Mouse (Mus musculus) lung, embryonic 16.5 days (tissue): ENCODE data around the gene Zfyve28. TPM values are rescaled to one million over a fixed set of nuclear protein-coding genes. Genes with fewer than 3 reads are reported as not detected.

ENCODE experiments used
- ATAC-seq: fragments of 200-750 bp; cut with Nextera tagmentation; 2 replicates; pipeline ENCODE4 v1.8.0; 2017; ENCODE audit warnings: low read depth, mild to moderate bottlenecking, moderate library complexity
- H3K27ac ChIP-seq: fragments of 300-500 bp; sonication (generic); 2 replicates; pipeline ENCODE4 v1.5.1; 2014; ENCODE audit warnings: mild to moderate bottlenecking, control low read depth, low read length
- H3K27me3 ChIP-seq: fragments of 300-500 bp; sonication (generic); 2 replicates; pipeline ENCODE4 v1.6.1; 2014; ENCODE audit warnings: low read depth, low read length, mixed read lengths; ENCODE audit not compliant: control insufficient read depth, insufficient read depth
- H3K36me3 ChIP-seq: fragments of 300-500 bp; sonication (generic); 2 replicates; pipeline ENCODE4 v1.6.1; 2014; ENCODE audit warnings: low read length; ENCODE audit not compliant: control insufficient read depth, insufficient read depth
- H3K4me1 ChIP-seq: fragments of 300-500 bp; sonication (generic); replicated peaks from 2 replicates; pipeline ENCODE4 v1.6.1; 2014; ENCODE audit warnings: low read length, mixed read lengths; ENCODE audit not compliant: control insufficient read depth, insufficient read depth
- H3K4me2 ChIP-seq: fragments of 300-500 bp; sonication (generic); 2 replicates; pipeline ENCODE4 v1.6.1; 2014; ENCODE audit warnings: low read depth, low read length, control low read depth
- H3K4me3 ChIP-seq: fragments of 300-500 bp; sonication (generic); 2 replicates; pipeline ENCODE4 v1.5.1; 2014; ENCODE audit warnings: mild to moderate bottlenecking, low read length, control low read depth
- H3K9ac ChIP-seq: fragments of 300-500 bp; sonication (generic); 2 replicates; pipeline ENCODE4 v1.6.1; 2014; ENCODE audit warnings: low read length, control low read depth
- H3K9me3 ChIP-seq: fragments of 300-500 bp; sonication (generic); 2 replicates; pipeline ENCODE4 v1.6.1; 2016; ENCODE audit warnings: low read length; ENCODE audit not compliant: control insufficient read depth
- WGBS: fragments of 180-500 bp; shearing (Covaris S2); extraction: QIAGEN DNeasy Blood & Tissue Kit; methylation state at CpG from one replicate; pipeline ENCODE4 v1.1.7; 2014; 5-methylcytosine and 5-hydroxymethylcytosine counted together
- polyA plus RNA-seq: library from polyadenylated mRNA; unstranded; fragments of >200 nt; fragmentation: Nextera tagmentation; extraction: Ambion mirVana; gene quantifications from 2 replicates; pipeline ENCODE4 v1.2.1, GENCODE M21; 2015

Gene Zfyve28
- polyA plus RNA-seq, 1 experiment from 2014 or later, result 0.26 TPM

GRCm38 (mm10) chr5:34325286-34325685, 37.0 kb upstream of the Zfyve28 start:
- H3K4me1 ChIP-seq, result peaks cover 6% of the 10 kb centered on the region
- H3K9me3 ChIP-seq, result no peaks in the 10 kb centered on the region
- H3K4me3 ChIP-seq, result no peak overlapping the region
- no peak overlapping the region for H3K27ac ChIP-seq
- no peak overlapping the region for H3K4me2 ChIP-seq
- ATAC-seq, result no peak
- no peak overlapping the region for H3K9ac ChIP-seq
- no peaks in the 10 kb centered on the region for H3K27me3 ChIP-seq
- no peaks in the 10 kb centered on the region for H3K36me3 ChIP-seq

- WGBS, result 78% methylated on average over 4 of the region's 4 CpGs
- Histone ChIP-seq H3K4me2 (no peak overlapping the region), H3K9me3 (no peaks in the 10 kb centered on the region), H3K4me1 (peaks cover under 1% of the 10 kb centered on the region; the same call in 1 of the 2 replicates), H3K27ac (no peak overlapping the region), H3K4me3 (no peak overlapping the region), H3K27me3 (no peaks in the 10 kb centered on the region), H3K9ac (no peak overlapping the region), H3K36me3 (no peaks in the 10 kb centered on the region)
- ATAC-seq, result no peak
Observed at GRCm38 (mm10) chr5:34321236-34321635, 33.0 kb upstream of the Zfyve28 start.

GRCm38 (mm10) chr5:34319491-34320034, 31.3 kb upstream of the Zfyve28 start:
- no peak for ATAC-seq
- Histone ChIP-seq H3K9ac (no peak overlapping the region), H3K4me2 (no peak overlapping the region), H3K27ac (no peak overlapping the region), H3K4me3 (no peak overlapping the region), H3K9me3 (no peaks in the 10 kb centered on the region), H3K36me3 (no peaks in the 10 kb centered on the region), H3K27me3 (no peaks in the 10 kb centered on the region), H3K4me1 (no peaks in the 10 kb centered on the region)
- 45% methylated on average over 2 of the region's 2 CpGs for WGBS

GRCm38 (mm10) chr5:34309016-34309415, 20.8 kb upstream of the Zfyve28 start:
- Histone ChIP-seq H3K4me1 (no peaks in the 10 kb centered on the region), H3K9ac (no peak overlapping the region), H3K27me3 (no peaks in the 10 kb centered on the region), H3K4me3 (no peak overlapping the region), H3K9me3 (no peaks in the 10 kb centered on the region), H3K4me2 (no peak overlapping the region), H3K27ac (no peak overlapping the region), H3K36me3 (no peaks in the 10 kb centered on the region)
- no peak for ATAC-seq
- 60% methylated on average over 3 of the region's 3 CpGs for WGBS

- 65% methylated on average over 7 of the region's 7 CpGs for WGBS
- no peak for ATAC-seq
- Histone ChIP-seq H3K27ac (no peak overlapping the region), H3K36me3 (no peaks in the 10 kb centered on the region), H3K4me3 (no peak overlapping the region), H3K4me2 (no peak overlapping the region), H3K9ac (no peak overlapping the region), H3K4me1 (no peaks in the 10 kb centered on the region), H3K27me3 (no peaks in the 10 kb centered on the region), H3K9me3 (no peaks in the 10 kb centered on the region)
Observed at GRCm38 (mm10) chr5:34302377-34302776, 14.1 kb upstream of the Zfyve28 start.

GRCm38 (mm10) chr5:34298937-34299535, 10.8 kb upstream of the Zfyve28 start:
- Histone ChIP-seq H3K4me3 (no peak overlapping the region), H3K9me3 (no peaks in the 10 kb centered on the region), H3K9ac (no peak overlapping the region), H3K4me2 (no peak overlapping the region), H3K27ac (no peak overlapping the region), H3K4me1 (no peaks in the 10 kb centered on the region), H3K27me3 (no peaks in the 10 kb centered on the region), H3K36me3 (no peaks in the 10 kb centered on the region)
- whole genome bisulfite sequencing, result 74% methylated on average over 10 of the region's 10 CpGs
- ATAC-seq, result no peak

- Histone ChIP-seq H3K9ac (no peak overlapping the region), H3K36me3 (no peaks in the 10 kb centered on the region), H3K4me2 (no peak overlapping the region), H3K27ac (no peak overlapping the region), H3K27me3 (no peaks in the 10 kb centered on the region), H3K9me3 (no peaks in the 10 kb centered on the region), H3K4me3 (no peak overlapping the region), H3K4me1 (no peaks in the 10 kb centered on the region)
- ATAC-seq, result no peak
- 54% methylated on average over 4 of the region's 4 CpGs for WGBS
Observed at GRCm38 (mm10) chr5:34298061-34298460, 9.8 kb upstream of the Zfyve28 start.

- Histone ChIP-seq H3K4me1 (no peaks in the 10 kb centered on the region), H3K36me3 (no peaks in the 10 kb centered on the region), H3K4me2 (no peak overlapping the region), H3K4me3 (no peak overlapping the region), H3K9ac (no peak overlapping the region), H3K27ac (no peak overlapping the region), H3K27me3 (peaks cover 2% of the 10 kb centered on the region; the same call in 1 of the 2 replicates), H3K9me3 (no peaks in the 10 kb centered on the region)
- WGBS, result 95% methylated on average over 2 of the region's 2 CpGs
- ATAC-seq, result no peak
Observed at GRCm38 (mm10) chr5:34295141-34295540, 6.9 kb upstream of the Zfyve28 start.

- no peak overlapping the region for H3K9ac ChIP-seq
- WGBS, result 25% methylated on average over 2 of the region's 2 CpGs
- H3K9me3 ChIP-seq, result no peaks in the 10 kb centered on the region
- no peak overlapping the region for H3K4me3 ChIP-seq
- ATAC-seq, result no peak
- no peaks in the 10 kb centered on the region for H3K4me1 ChIP-seq
- H3K4me2 ChIP-seq, result no peak overlapping the region
- no peaks in the 10 kb centered on the region for H3K36me3 ChIP-seq
- H3K27me3 ChIP-seq, result peaks cover 7% of the 10 kb centered on the region
- H3K27ac ChIP-seq, result no peak overlapping the region
Observed at GRCm38 (mm10) chr5:34294696-34295095, 6.4 kb upstream of the Zfyve28 start.
